Mouse (Mus musculus) adrenal gland, adult 2 months (tissue): ENCODE measurements around the gene Wdr4. TPM values are rescaled to one million over a fixed set of nuclear protein-coding genes. Genes with fewer than 3 reads are reported as not detected.
"Not testable (repeated sequence)": the region's sequence is repeated elsewhere in the genome, so short reads cannot be mapped to it uniquely, and the experiment has no call there.

Experiments
- DNase-seq: peaks from one replicate; pipeline ENCODE4 v3.0.0; 2021
- polyA plus RNA-seq: library from polyadenylated mRNA; depleted of rRNA; stranded (reverse); fragments of >200 nt; gene quantifications from 2 replicates; pipeline ENCODE4 v1.2.3, GENCODE M21; 2012
- total RNA-seq, 2 experiments: library from RNA; stranded (reverse); gene quantifications; 2 replicates each; pipeline ENCODE4 v1.2.3; 2021

Wdr4 gene
- total and polyA plus RNA-seq, 3 experiments, result 15.8 to 35.0 (median 19.1) TPM

- DNase-seq, result peak; percentile 40
These were observed 16.3 kb upstream of the Wdr4 start for GRCm38 (mm10) chr17:31535871-31536629.

- no peak for DNase-seq
These were observed 15.6 kb upstream of the Wdr4 start for GRCm38 (mm10) chr17:31535358-31535757.

GRCm38 (mm10) chr17:31532331-31532730, 12.6 kb upstream of the Wdr4 start:
- not testable (repeated sequence) for DNase-seq

GRCm38 (mm10) chr17:31531441-31532158, 11.8 kb upstream of the Wdr4 start:
- no peak for DNase-seq

GRCm38 (mm10) chr17:31529314-31529713, 9.5 kb upstream of the Wdr4 start:
- DNase-seq, result no peak

GRCm38 (mm10) chr17:31525816-31526215, 6.0 kb upstream of the Wdr4 start:
- no peak for DNase-seq

- no peak for DNase-seq
These were observed 5.3 kb upstream of the Wdr4 start for GRCm38 (mm10) chr17:31525114-31525513.

- DNase-seq, result no peak
These were observed 2.2 kb upstream of the Wdr4 start for GRCm38 (mm10) chr17:31521948-31522347.

- DNase-seq, result peak; percentile 66
These were observed 1.1 kb upstream of the Wdr4 start for GRCm38 (mm10) chr17:31520895-31521294.

GRCm38 (mm10) chr17:31519344-31519945, 335 bp downstream of the Wdr4 start:
- DNase-seq, result no peak

GRCm38 (mm10) chr17:31514696-31515095, 5.1 kb downstream of the Wdr4 start:
- DNase-seq, result no peak

GRCm38 (mm10) chr17:31512593-31512992, 7.2 kb downstream of the Wdr4 start:
- no peak for DNase-seq

GRCm38 (mm10) chr17:31511792-31512495, 7.8 kb downstream of the Wdr4 start:
- peak; percentile 92 for DNase-seq

- DNase-seq, result no peak
These were observed 8.8 kb downstream of the Wdr4 start for GRCm38 (mm10) chr17:31510944-31511343.

GRCm38 (mm10) chr17:31506282-31506681, 13.5 kb downstream of the Wdr4 start:
- no peak for DNase-seq

GRCm38 (mm10) chr17:31505013-31505412, 14.8 kb downstream of the Wdr4 start:
- no peak for DNase-seq

- DNase-seq, result no peak
These were observed 15.8 kb downstream of the Wdr4 start for GRCm38 (mm10) chr17:31503936-31504335.

GRCm38 (mm10) chr17:31503337-31503736, 16.4 kb downstream of the Wdr4 start:
- no peak for DNase-seq

GRCm38 (mm10) chr17:31502261-31502927, 17.4 kb downstream of the Wdr4 start:
- no peak for DNase-seq

GRCm38 (mm10) chr17:31500908-31501307, 18.9 kb downstream of the Wdr4 start:
- DNase-seq, result no peak

- no peak for DNase-seq
These were observed 19.4 kb downstream of the Wdr4 start for GRCm38 (mm10) chr17:31500416-31500815.

- no peak for DNase-seq
These were observed 20.1 kb downstream of the Wdr4 start for GRCm38 (mm10) chr17:31499725-31500124.
